Mouse (Mus musculus) intestine, embryonic 14.5 days (tissue): ENCODE results near the gene Igf1r. TPM values are rescaled to one million over a fixed set of nuclear protein-coding genes. Genes with fewer than 3 reads are reported as not detected.

Source experiments
- ATAC-seq: fragments of 200-750 bp; cut with Nextera tagmentation; replicated peaks from 2 replicates; pipeline ENCODE4 v1.8.0; 2017; ENCODE audit warnings: low read depth, moderate number of reproducible peaks, moderate TSS enrichment, moderate library complexity; ENCODE audit not compliant: low FRiP score, low TSS enrichment
- DNase-seq: peaks from one replicate; pipeline ENCODE4 v3.0.0-alpha.2; 2018; ENCODE audit warnings: low spot score
- H3K27ac ChIP-seq: fragments of 300-500 bp; sonication (generic); 2 replicates; pipeline ENCODE4 v1.5.1; 2014; ENCODE audit warnings: low read depth, mild to moderate bottlenecking, control low read depth
- H3K27me3 ChIP-seq: fragments of 300-500 bp; sonication (generic); replicated peaks from 2 replicates; pipeline ENCODE4 v1.6.1; 2014; ENCODE audit warnings: low read length, control low read depth; ENCODE audit not compliant: control insufficient read depth, insufficient read depth
- H3K36me3 ChIP-seq: fragments of 300-500 bp; sonication (generic); 2 replicates; pipeline ENCODE4 v1.6.1; 2014; ENCODE audit warnings: low read length, control low read depth; ENCODE audit not compliant: control insufficient read depth, insufficient read depth
- H3K4me1 ChIP-seq: fragments of 300-500 bp; sonication (generic); replicated peaks from 2 replicates; pipeline ENCODE4 v1.6.1; 2014; ENCODE audit warnings: low read length, control low read depth, mixed read lengths; ENCODE audit not compliant: control insufficient read depth, insufficient read depth
- H3K4me2 ChIP-seq: fragments of 300-500 bp; sonication (generic); 2 replicates; pipeline ENCODE4 v1.6.1; 2014; ENCODE audit warnings: low read length
- H3K4me3 ChIP-seq: fragments of 300-500 bp; sonication (generic); 2 replicates; pipeline ENCODE4 v1.5.1; 2014; ENCODE audit warnings: low read depth, low read length, control low read depth, mixed read lengths
- H3K9ac ChIP-seq: fragments of 300-500 bp; sonication (generic); 2 replicates; pipeline ENCODE4 v1.6.1; 2014; ENCODE audit warnings: mild to moderate bottlenecking, low read length
- H3K9me3 ChIP-seq: fragments of 300-500 bp; sonication (generic); 2 replicates; pipeline ENCODE4 v1.6.1; 2016; ENCODE audit warnings: low read length, control low read depth; ENCODE audit not compliant: control insufficient read depth
- WGBS: fragments of 180-500 bp; shearing (Covaris S2); extraction: QIAGEN DNeasy Blood & Tissue Kit; methylation state at CpG from one replicate; pipeline ENCODE4 v1.1.7; 2014; 5-methylcytosine and 5-hydroxymethylcytosine counted together
- polyA plus RNA-seq: library from polyadenylated mRNA; unstranded; fragments of >200 nt; fragmentation: Nextera tagmentation; extraction: Ambion mirVana; gene quantifications from 2 replicates; pipeline ENCODE4 v1.2.1, GENCODE M21; 2014

The Igf1r gene
- 18.4 and 18.5 TPM in 2 replicates for polyA plus RNA-seq

- Histone ChIP-seq H3K36me3 (no peaks in the 10 kb centered on the region), H3K9ac (peak within 1 kb of the TSS; percentile 93), H3K27ac (peak within 1 kb of the TSS; percentile 100), H3K27me3 (no peaks in the 10 kb centered on the region), H3K9me3 (no peaks in the 10 kb centered on the region), H3K4me1 (peaks cover 24% of the 10 kb centered on the region), H3K4me2 (peak within 1 kb of the TSS; percentile 97), H3K4me3 (peak within 1 kb of the TSS; percentile 87)
- under 1% methylated on average over 51 of the region's 62 CpGs for WGBS
- ATAC-seq (no peak), DNase-seq (peak; percentile 80)
Measured at GRCm38 (mm10) chr7:67952777-67953700, at the start of gene Igf1r. Gene Igf1r, plus strand, starts transcription at chr7:67952827.

DNA sequence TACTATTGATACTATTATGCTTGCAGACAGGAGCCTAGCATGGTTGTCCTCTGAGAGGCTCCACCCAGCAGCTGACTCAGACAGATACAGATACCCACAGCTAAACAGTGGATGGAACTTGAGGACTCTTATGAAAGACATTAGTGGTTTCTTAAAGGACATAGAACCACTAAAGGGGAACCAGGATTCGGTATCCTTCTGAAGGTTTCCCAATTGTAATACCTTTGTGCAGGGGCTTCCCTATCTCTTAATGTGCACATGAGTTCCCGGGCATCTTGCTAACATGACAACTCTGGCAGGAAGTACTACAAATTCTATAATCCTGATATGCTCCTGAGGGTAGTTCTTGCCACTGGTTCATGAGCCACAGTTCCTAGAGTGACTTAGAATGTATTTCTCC lies 46.3 kb upstream of the Igf1r start:
- no peak overlapping the region for H3K9ac ChIP-seq
- no peaks in the 10 kb centered on the region for H3K36me3 ChIP-seq
- DNase-seq (no peak), ATAC-seq (no peak)
- 84% methylated on average over 2 of the region's 2 CpGs for WGBS
- peaks cover 21% of the 10 kb centered on the region for H3K4me1 ChIP-seq
- H3K9me3 ChIP-seq = no peaks in the 10 kb centered on the region
- H3K4me2 ChIP-seq = no peak overlapping the region
- no peaks in the 10 kb centered on the region for H3K27me3 ChIP-seq
- no peak overlapping the region for H3K4me3 ChIP-seq
- no peak overlapping the region for H3K27ac ChIP-seq

- no peak overlapping the region for H3K9ac ChIP-seq
- no peaks in the 10 kb centered on the region for H3K9me3 ChIP-seq
- peaks cover 23% of the 10 kb centered on the region for H3K4me1 ChIP-seq
- DNase-seq (no peak), ATAC-seq (no peak)
- no peak overlapping the region for H3K27ac ChIP-seq
- WGBS = 34% methylated on average over 9 of the region's 9 CpGs
- no peaks in the 10 kb centered on the region for H3K36me3 ChIP-seq
- H3K4me3 ChIP-seq = no peak overlapping the region
- no peaks in the 10 kb centered on the region for H3K27me3 ChIP-seq
- H3K4me2 ChIP-seq = no peak overlapping the region
Measured at GRCm38 (mm10) chr7:67907786-67908400, 44.7 kb upstream of the Igf1r start.

- no peak overlapping the region for H3K4me3 ChIP-seq
- H3K9me3 ChIP-seq = no peaks in the 10 kb centered on the region
- H3K4me2 ChIP-seq = peak overlapping the region; percentile 42
- H3K27ac ChIP-seq = peak overlapping the region; percentile 89
- ATAC-seq (peak; percentile 71), DNase-seq (no peak)
- peak overlapping the region; percentile 25; the same call in 1 of the 2 replicates for H3K9ac ChIP-seq
- H3K36me3 ChIP-seq = no peaks in the 10 kb centered on the region
- H3K4me1 ChIP-seq = peaks cover 23% of the 10 kb centered on the region
- 14% methylated on average over 10 of the region's 10 CpGs for WGBS
- H3K27me3 ChIP-seq = no peaks in the 10 kb centered on the region
Measured at GRCm38 (mm10) chr7:67910528-67910927, 42.1 kb upstream of the Igf1r start.

DNA sequence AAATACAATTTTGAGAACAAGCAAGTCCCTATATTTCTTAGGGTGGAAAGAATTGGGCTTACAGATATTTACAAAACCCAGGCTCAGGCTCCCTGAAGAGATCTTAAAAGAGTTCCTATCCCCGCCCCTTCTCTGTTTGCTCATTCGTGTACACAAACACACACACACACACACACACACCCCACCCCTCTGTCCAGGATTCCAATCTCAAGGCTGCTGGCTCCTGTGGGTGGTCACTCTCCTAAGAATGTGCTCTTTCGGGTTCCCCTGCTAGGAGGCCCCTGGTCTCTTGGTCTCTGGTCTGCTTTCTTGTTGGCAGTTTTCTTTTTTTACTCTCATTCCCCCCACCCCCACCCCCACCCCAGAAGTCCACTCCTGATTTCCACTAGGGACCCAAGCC lies 41.7 kb upstream of the Igf1r start:
- no peaks in the 10 kb centered on the region for H3K27me3 ChIP-seq
- DNase-seq = peak; percentile 68
- no peaks in the 10 kb centered on the region for H3K9me3 ChIP-seq
- H3K4me1 ChIP-seq = peaks cover 23% of the 10 kb centered on the region
- H3K4me2 ChIP-seq = peak overlapping the region; percentile 42
- peak overlapping the region; percentile 89 for H3K27ac ChIP-seq
- peak; percentile 55; the same call in 1 of the 2 replicates for ATAC-seq
- WGBS = 14% methylated on average over 3 of the region's 3 CpGs
- H3K4me3 ChIP-seq = no peak overlapping the region
- H3K9ac ChIP-seq = peak overlapping the region; percentile 25; the same call in 1 of the 2 replicates
- H3K36me3 ChIP-seq = no peaks in the 10 kb centered on the region

GRCm38 (mm10) chr7:67911841-67912240 lies 40.8 kb upstream of the Igf1r start:
- ATAC-seq (no peak), DNase-seq (no peak)
- WGBS = 35% methylated on average over 6 of the region's 6 CpGs
- H3K4me2 ChIP-seq = no peak overlapping the region
- H3K9ac ChIP-seq = no peak overlapping the region
- peak overlapping the region; percentile 89; the same call in 1 of the 2 replicates for H3K27ac ChIP-seq
- H3K9me3 ChIP-seq = no peaks in the 10 kb centered on the region
- H3K36me3 ChIP-seq = no peaks in the 10 kb centered on the region
- no peak overlapping the region for H3K4me3 ChIP-seq
- no peaks in the 10 kb centered on the region for H3K27me3 ChIP-seq
- H3K4me1 ChIP-seq = peaks cover 23% of the 10 kb centered on the region

DNA sequence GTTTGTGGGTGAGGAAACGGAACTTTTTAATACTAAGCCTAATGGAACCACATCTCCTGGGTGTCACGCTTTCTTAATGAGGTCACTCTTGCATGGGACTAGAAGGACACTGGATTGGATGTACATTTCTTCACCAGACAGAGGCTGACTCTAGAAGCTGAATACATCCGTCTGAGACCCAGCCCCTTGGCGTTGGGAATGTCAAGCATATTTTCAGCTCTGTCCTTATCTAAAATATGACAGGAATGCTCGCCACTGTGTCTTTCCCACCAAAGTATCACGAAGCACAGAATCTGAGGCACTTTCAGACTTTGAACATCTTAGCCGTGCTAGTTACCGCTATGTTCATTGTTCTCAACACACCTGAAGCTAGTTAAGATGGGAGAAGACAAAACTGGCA lies 35.7 kb upstream of the Igf1r start:
- Histone ChIP-seq H3K27me3 (no peaks in the 10 kb centered on the region), H3K4me1 (no peaks in the 10 kb centered on the region; the same call in 1 of the 2 replicates), H3K4me3 (no peak overlapping the region), H3K4me2 (no peak overlapping the region), H3K27ac (no peak overlapping the region), H3K36me3 (no peaks in the 10 kb centered on the region), H3K9ac (no peak overlapping the region), H3K9me3 (no peaks in the 10 kb centered on the region)
- DNase-seq = no peak
- 61% methylated on average over 8 of the region's 8 CpGs for WGBS
- ATAC-seq = no peak

GRCm38 (mm10) chr7:67917753-67918152 lies 34.9 kb upstream of the Igf1r start:
- no peaks in the 10 kb centered on the region for H3K27me3 ChIP-seq
- no peak for DNase-seq

More at GRCm38 (mm10) chr7:67917753-67918152, 34.9 kb upstream of the Igf1r start:
- Histone ChIP-seq H3K4me1 (no peaks in the 10 kb centered on the region), H3K36me3 (no peaks in the 10 kb centered on the region), H3K4me3 (no peak overlapping the region), H3K9ac (no peak overlapping the region), H3K27ac (no peak overlapping the region), H3K4me2 (no peak overlapping the region), H3K9me3 (no peaks in the 10 kb centered on the region)
- ATAC-seq = no peak
- 97% methylated on average over 2 of the region's 2 CpGs for WGBS
